Comparison of ENCODE assay signal across 9 mouse cellular contexts in the genomic region with DNA sequence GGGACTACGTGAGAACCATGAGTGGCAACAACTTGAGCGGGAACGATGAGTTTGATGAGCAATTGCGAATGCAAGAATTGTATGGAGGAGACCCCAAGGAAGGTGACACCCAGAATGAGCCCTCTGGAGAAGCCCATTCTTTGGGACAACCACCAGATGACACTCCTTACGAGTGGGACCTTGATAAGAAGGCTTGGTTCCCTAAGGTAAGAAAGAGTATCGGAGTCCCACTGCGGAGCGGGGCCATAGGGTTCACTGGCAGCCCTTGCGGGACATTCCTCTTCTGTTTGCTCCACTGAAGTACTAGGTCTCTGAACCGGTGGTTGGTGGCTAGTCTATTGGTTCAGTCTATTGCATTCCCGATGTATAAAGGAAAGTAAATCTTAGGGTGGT. TPM values are rescaled to one million over a fixed set of nuclear protein-coding genes. Genes with fewer than 3 reads are reported as not detected.
DNase-seq lines count a peak whose midpoint lies in the region; ATAC-seq and TF ChIP-seq lines count a peak whose summit lies in the region.
"Had no signal": no experiment of that assay in that cellular context is flagged by ENCODE, and none has a peak within 500 bp of the region (broad histone marks: within the 10 kb centered on the region; RNA-seq: fewer than 3 reads in every experiment).

No protein-coding gene starts in this region.

- H3K27ac ChIP-seq in heart, adult 2 months = peak overlapping the region; percentile 88
- H3K27ac ChIP-seq in forebrain, embryonic 16.5 days (ENCODE audit: low read length) = no peak overlapping the region
- H3K27ac ChIP-seq in liver, postnatal 0 days (ENCODE audit: low read depth) = peak overlapping the region; percentile 95

- TF ChIP-seq POLR2A in heart, adult 2 months (IDR thresholded peaks at IDR 0.05; ENCODE audit: insufficient read depth, low read depth, low read length) = no peak

- no peak for DNase-seq in heart, adult 2 months
- DNase-seq in heart, adult 18-20 months = no peak
- no peak for DNase-seq in liver, postnatal 0 days
- DNase-seq in urinary bladder, adult 2 months (ENCODE audit: low spot score) = no peak
- no peak for DNase-seq in gastrocnemius, adult 8-10 months (ENCODE audit: low spot score in 2 of 2)
- DNase-seq in layer of hippocampus, adult 8-10 months (ENCODE audit: low spot score in 2 of 2) = no peak

- H3K9ac ChIP-seq in heart, adult 2 months (ENCODE audit: low read depth, low read length) = peak overlapping the region; percentile 73
- peak overlapping the region; percentile 73 for H3K9ac ChIP-seq in forebrain, embryonic 16.5 days (replicated peaks; ENCODE audit: low read depth, low read length)
- H3K9ac ChIP-seq in liver, postnatal 0 days (replicated peaks) = peak overlapping the region; percentile 75

- TF ChIP-seq EP300 in heart, adult 2 months (IDR thresholded peaks at IDR 0.05; ENCODE audit: insufficient read depth, low read depth, low read length) = no peak
- TF ChIP-seq EP300 in liver, postnatal 0 days (IDR thresholded peaks at IDR 0.05; ENCODE audit: low read depth) = no peak

- WGBS in heart, adult 2 months = 14% methylated on average over 11 of the region's 11 CpGs
- WGBS in forebrain, embryonic 16.5 days = 26% methylated on average over 11 of the region's 11 CpGs
- WGBS in liver, postnatal 0 days (ENCODE audit: insufficient replicate concordance) = 25% methylated on average over 11 of the region's 11 CpGs

- H3K79me2 ChIP-seq in heart, adult 2 months (replicated peaks; ENCODE audit: control insufficient read depth, insufficient read depth, low read length) = no peaks in the 10 kb centered on the region

- H3K4me2 ChIP-seq in forebrain, embryonic 16.5 days (ENCODE audit: low read length) = peak overlapping the region; percentile 61
- peak overlapping the region; percentile 77 for H3K4me2 ChIP-seq in liver, postnatal 0 days (ENCODE audit: low read depth, low read length)

- intact Hi-C loops in heart, adult 2 months (cut with DNase I) = loop anchor here (5.0 to 10.0 kb wide), 4 partner anchors 251 to 569 kb away; partner anchors contain the start of gene Slc9a6

- no peaks in the 10 kb centered on the region for H3K27me3 ChIP-seq in heart, adult 2 months (ENCODE audit: control insufficient read depth, insufficient read depth, low read length)
- no peaks in the 10 kb centered on the region for H3K27me3 ChIP-seq in E14TG2a.4 (ENCODE audit: insufficient read depth, low read length)
- H3K27me3 ChIP-seq in forebrain, embryonic 16.5 days (replicated peaks; ENCODE audit: control insufficient read depth, insufficient read depth, low read length) = no peaks in the 10 kb centered on the region
- H3K27me3 ChIP-seq in liver, postnatal 0 days (ENCODE audit: insufficient read depth, low read length) = no peaks in the 10 kb centered on the region

- ATAC-seq in forebrain, embryonic 16.5 days = no peak
- ATAC-seq in liver, postnatal 0 days = peak; percentile 6; the same call in 1 of the 2 replicates

- peak overlapping the region; percentile 53 for H3K4me3 ChIP-seq in heart, adult 2 months
- H3K4me3 ChIP-seq in E14TG2a.4 (replicated peaks; ENCODE audit: low read length) = peak overlapping the region; percentile 82
- H3K4me3 ChIP-seq in forebrain, embryonic 16.5 days (replicated peaks; ENCODE audit: low read length) = peak overlapping the region; percentile 62
- peak overlapping the region; percentile 55 for H3K4me3 ChIP-seq in liver, postnatal 0 days (ENCODE audit: low read depth, low read length)

- no peaks in the 10 kb centered on the region for H3K4me1 ChIP-seq in heart, adult 2 months (ENCODE audit: control insufficient read depth, insufficient read depth, low read length)
- H3K4me1 ChIP-seq in E14TG2a.4 (replicated peaks; ENCODE audit: low read depth, low read length) = 0 out of 2 replicates have a peak, but pooled peaks cover 4% of the 10 kb centered on the region
- peaks cover 8% of the 10 kb centered on the region; the same call in 1 of the 2 replicates for H3K4me1 ChIP-seq in forebrain, embryonic 16.5 days (replicated peaks; ENCODE audit: control insufficient read depth, insufficient read depth, low read length)
- no peaks in the 10 kb centered on the region for H3K4me1 ChIP-seq in liver, postnatal 0 days (ENCODE audit: insufficient read depth)

- no peaks in the 10 kb centered on the region for H3K9me3 ChIP-seq in E14TG2a.4 (ENCODE audit: low read length)
- H3K9me3 ChIP-seq in forebrain, embryonic 16.5 days (ENCODE audit: control insufficient read depth, low read length) = no peaks in the 10 kb centered on the region
- H3K9me3 ChIP-seq in liver, postnatal 0 days (ENCODE audit: low read length) = no peaks in the 10 kb centered on the region

- no peaks in the 10 kb centered on the region for H3K36me3 ChIP-seq in heart, adult 2 months (ENCODE audit: control insufficient read depth, insufficient read depth, low read length)
- peaks cover 27% of the 10 kb centered on the region for H3K36me3 ChIP-seq in E14TG2a.4 (ENCODE audit: insufficient read depth, low read length)
- H3K36me3 ChIP-seq in forebrain, embryonic 16.5 days (ENCODE audit: control insufficient read depth, insufficient read depth) = no peaks in the 10 kb centered on the region
- no peaks in the 10 kb centered on the region; the same call in 1 of the 2 replicates for H3K36me3 ChIP-seq in liver, postnatal 0 days (replicated peaks; ENCODE audit: insufficient read depth, low read length)

- TF ChIP-seq CTCF in heart, adult 2 months (IDR thresholded peaks at IDR 0.05) = no peak
- TF ChIP-seq CTCF in E14TG2a.4 (conservative IDR thresholded peaks at IDR 0.05; ENCODE audit: low read length) = no peak
- no peak for TF ChIP-seq CTCF in liver, postnatal 0 days (IDR thresholded peaks at IDR 0.05; ENCODE audit: low read depth)

RNA-seq across cellular contexts. Expression of gene Htatsf1, which starts 0.6 kb away (rescaled TPM):
- total RNA-seq in heart, adult 2 months (2021) = 10 to 100 TPM; 51.1 to 57.2 TPM
- polyA plus RNA-seq in heart, adult 2 months (2012; rRNA removed) = 19.2 and 26.9 TPM in 2 replicates
- total RNA-seq in heart, adult 18-20 months (2021) = 10 to 100 TPM; 53.3 to 55.0 TPM
- 97.9 and 98.7 TPM in 2 replicates for polyA plus RNA-seq in forebrain, embryonic 16.5 days (2015; fragmentation: Nextera tagmentation; extraction: Ambion mirVana)
- 20.3 and 22.1 TPM in 2 replicates for polyA plus RNA-seq in liver, postnatal 0 days (2015; fragmentation: Nextera tagmentation; extraction: Ambion mirVana)
- 23.9 and 30.7 TPM in 2 replicates for polyA plus RNA-seq in urinary bladder, adult 2 months (2012; rRNA removed)
- 100 to 1,000 TPM in 2 of 4 experiments, 10 to 100 TPM in 2; 85.3 to 108 (median 99.4) TPM for total RNA-seq in gastrocnemius, adult 8-10 months (2022)
- 10 to 100 TPM; 54.3 to 60.5 (median 58.1) TPM for total RNA-seq in layer of hippocampus, adult 8-10 months (2022)

RNA-seq across cellular contexts. Expression of gene Brs3, which starts 11.1 kb away (rescaled TPM):
- total RNA-seq in heart, adult 2 months (2021) = not detected
- polyA plus RNA-seq in heart, adult 2 months (2012; rRNA removed) = not detected in 2 replicates
- not detected for total RNA-seq in heart, adult 18-20 months (2021)
- 0.84 and 1.2 TPM in 2 replicates for polyA plus RNA-seq in forebrain, embryonic 16.5 days (2015; fragmentation: Nextera tagmentation; extraction: Ambion mirVana)
- polyA plus RNA-seq in liver, postnatal 0 days (2015; fragmentation: Nextera tagmentation; extraction: Ambion mirVana) = not detected in 2 replicates
- not detected in 2 replicates for polyA plus RNA-seq in urinary bladder, adult 2 months (2012; rRNA removed)
- total RNA-seq in gastrocnemius, adult 8-10 months (2022) = not detected
- not detected for total RNA-seq in layer of hippocampus, adult 8-10 months (2022)
- polyA plus RNA-seq: large intestine, adult 2 months had no signal

RNA-seq across cellular contexts. Expression of gene Vgll1, which starts 33.9 kb away (rescaled TPM):
- not detected for total RNA-seq in heart, adult 2 months (2021)
- polyA plus RNA-seq in heart, adult 2 months (2012; rRNA removed) = not detected in 2 replicates
- total RNA-seq in heart, adult 18-20 months (2021) = not detected
- polyA plus RNA-seq in forebrain, embryonic 16.5 days (2015; fragmentation: Nextera tagmentation; extraction: Ambion mirVana) = not detected in 2 replicates
- not detected in 2 replicates for polyA plus RNA-seq in liver, postnatal 0 days (2015; fragmentation: Nextera tagmentation; extraction: Ambion mirVana)
- polyA plus RNA-seq in urinary bladder, adult 2 months (2012; rRNA removed) = 0.37 TPM in 2 replicates
- not detected for total RNA-seq in gastrocnemius, adult 8-10 months (2022)
- total RNA-seq in layer of hippocampus, adult 8-10 months (2022) = not detected
- polyA plus RNA-seq: large intestine, adult 2 months had no signal
